Mouse (Mus musculus) neural tube, embryonic 10.5 days (tissue): ENCODE results near the gene Klhl20.
"Not testable (repeated sequence)": the region's sequence is repeated elsewhere in the genome, so short reads cannot be mapped to it uniquely, and the experiment has no call there.

Experiments
- DNase-seq: peaks from one replicate; pipeline ENCODE4 v3.0.0-alpha.2; 2017; ENCODE audit warnings: low spot score; ENCODE audit errors: extremely low spot score

The Klhl20 gene

DNA sequence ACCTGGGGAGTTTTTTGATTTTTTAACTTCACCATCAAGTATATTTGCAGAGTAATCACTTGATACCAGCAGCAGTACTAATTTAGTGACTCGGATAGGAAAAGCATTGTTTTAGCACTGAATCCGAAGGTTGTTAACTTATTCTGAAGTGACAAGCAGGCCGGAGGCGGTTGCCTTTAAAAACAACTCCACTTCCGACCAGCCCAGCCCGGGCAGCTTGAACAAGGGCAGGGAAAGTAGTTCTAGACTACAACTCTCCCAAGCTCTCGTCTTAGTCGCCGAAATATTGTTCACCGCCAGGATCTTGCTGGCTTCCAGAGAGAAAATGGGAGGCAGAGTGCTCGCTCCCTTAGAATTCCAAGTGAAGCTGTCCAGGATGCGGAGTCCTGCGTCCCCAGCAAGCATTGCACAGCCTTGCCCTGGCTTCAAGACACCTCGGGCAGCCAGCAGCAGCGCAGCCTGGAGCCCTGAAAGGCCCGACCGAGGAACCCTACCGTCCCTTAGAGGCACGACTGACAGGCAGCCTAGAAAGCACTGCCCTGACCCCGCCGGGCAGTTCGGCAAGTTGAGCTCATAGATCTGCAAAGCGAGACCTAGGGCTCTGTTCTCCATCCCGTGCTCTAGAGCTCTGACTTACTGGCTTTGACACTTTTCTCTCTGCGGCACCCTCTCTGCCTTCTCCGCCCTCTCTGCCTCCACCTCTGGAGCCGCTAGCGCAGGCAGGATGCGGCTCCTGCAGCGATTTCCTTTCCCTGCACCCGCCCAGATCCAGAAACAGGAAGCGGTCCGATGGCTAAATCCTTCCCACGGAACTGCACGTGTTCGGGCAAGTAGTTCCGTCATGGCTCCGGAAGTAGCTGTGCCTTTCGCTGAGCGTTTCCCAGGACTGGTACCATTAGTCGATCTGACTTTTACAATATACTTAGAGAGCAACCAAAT is at the start of gene Klhl20:
Klhl20 (minus strand) TSS at position 786 of the 939 bp plus-strand sequence.
- peak; percentile 98 for DNase-seq

GRCm38 (mm10) chr1:161180674-161181073 is 49.4 kb upstream of the Klhl20 start:
- DNase-seq = peak; percentile 61

- DNase-seq = peak; percentile 75
Measured at GRCm38 (mm10) chr1:161170651-161171050, 39.3 kb upstream of the Klhl20 start.

- no peak for DNase-seq
Measured at GRCm38 (mm10) chr1:161160266-161160665, 29.0 kb upstream of the Klhl20 start.

- DNase-seq = no peak
Measured at GRCm38 (mm10) chr1:161159214-161159613, 27.9 kb upstream of the Klhl20 start, which contains the start of gene Tex50. Gene Tex50, minus strand, starts transcription at chr1:161159314.

DNA sequence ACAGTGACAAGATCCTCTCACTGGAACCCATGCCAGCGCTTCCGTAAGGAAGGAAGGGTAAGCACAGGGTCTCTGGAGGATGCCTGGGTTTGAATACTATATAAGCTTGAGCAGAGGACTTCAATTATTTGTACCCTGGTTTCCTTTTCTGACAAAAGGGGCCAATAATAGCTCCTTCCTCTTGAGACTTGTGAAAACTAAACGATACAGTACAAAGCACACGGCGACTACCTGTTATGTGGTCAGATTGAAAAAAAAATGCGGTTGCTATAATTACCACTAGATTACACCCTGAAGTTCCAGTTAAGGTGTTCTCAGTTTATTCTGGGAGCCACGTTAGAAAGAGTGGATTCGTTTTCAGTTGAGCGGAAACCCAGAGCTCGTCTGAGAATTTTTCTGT is 25.2 kb upstream of the Klhl20 start:
- no peak for DNase-seq

DNA sequence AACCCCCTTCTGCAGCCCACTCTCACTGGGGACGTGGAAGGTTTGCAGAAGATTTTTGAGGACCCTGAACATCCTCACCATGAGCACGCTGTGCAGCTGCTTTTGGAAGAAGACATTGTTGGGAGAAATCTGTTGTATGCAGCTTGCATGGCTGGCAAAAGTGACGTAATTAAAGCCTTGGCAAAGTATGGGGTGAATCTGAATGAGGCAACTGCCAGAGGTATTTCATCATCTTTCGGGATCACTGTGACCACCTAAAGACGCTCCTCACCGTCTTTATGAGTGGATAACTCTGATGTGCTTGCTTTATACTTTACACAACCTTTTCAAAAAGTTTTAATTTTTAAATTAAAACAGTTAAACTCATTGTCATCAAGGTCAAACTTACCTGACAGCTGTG is 19.8 kb upstream of the Klhl20 start:
- DNase-seq = no peak

- DNase-seq = no peak
Measured at GRCm38 (mm10) chr1:161147888-161148287, 16.6 kb upstream of the Klhl20 start.

- DNase-seq = not testable (repeated sequence)
Measured at GRCm38 (mm10) chr1:161145611-161146010, 14.3 kb upstream of the Klhl20 start.

DNA sequence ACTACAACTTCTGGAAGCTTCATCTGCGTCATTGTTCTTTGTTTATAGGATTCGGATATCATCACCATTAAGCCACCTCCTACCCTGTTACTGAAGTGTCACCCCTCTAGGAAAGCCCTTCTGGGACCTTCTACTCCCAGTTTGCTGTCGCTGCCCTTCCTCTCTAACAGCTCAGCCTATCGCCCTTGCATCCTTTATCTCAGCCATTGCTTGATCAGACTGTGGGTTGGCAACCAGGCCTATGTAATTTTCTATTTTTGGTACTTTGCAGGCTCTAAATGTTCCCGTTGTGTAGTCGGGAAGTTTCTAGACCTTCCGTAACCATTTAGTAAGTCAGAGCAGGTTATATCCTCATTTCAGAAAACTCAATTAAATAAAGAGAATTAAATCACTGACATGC is 11.9 kb upstream of the Klhl20 start:
- DNase-seq = no peak

DNA sequence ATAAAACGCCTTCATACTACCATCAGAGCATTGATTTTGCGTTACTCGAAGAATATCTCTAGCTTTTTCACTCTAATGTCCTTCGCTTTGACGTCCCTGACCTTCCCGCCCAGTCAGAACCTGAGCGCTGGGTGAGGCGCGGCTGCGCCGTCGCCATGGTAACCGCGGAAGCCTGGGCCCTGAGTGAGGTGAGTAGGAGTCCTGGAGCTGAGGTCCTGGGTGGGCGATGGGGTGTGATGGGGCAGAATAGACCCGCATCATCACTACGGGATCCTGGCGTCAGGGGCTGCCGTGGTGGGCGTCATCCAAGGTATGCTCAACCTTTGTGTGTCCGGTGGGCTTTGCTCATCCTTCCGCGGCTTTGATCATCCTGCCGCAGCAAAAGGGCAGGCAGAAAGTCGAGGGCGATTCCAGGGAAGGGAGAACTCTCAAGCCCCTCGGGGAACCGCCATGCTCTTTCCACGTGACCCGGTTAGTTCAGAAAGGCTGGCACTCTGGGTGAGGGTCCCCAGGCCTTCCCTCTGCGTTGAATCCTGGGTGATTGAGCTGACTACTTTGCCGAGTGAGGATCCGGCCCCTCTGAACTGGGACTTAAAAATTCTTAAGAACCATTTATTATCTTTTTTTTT is 11.3 kb upstream of the Klhl20 start, which contains the start of gene Ankrd45:
Ankrd45 (plus strand) TSS at position 161 of the 629 bp plus-strand sequence.
- DNase-seq = peak; percentile 71

GRCm38 (mm10) chr1:161140026-161140762 is 8.9 kb upstream of the Klhl20 start:
- DNase-seq = no peak

- DNase-seq = no peak
Measured at GRCm38 (mm10) chr1:161139496-161139895, 8.2 kb upstream of the Klhl20 start.

GRCm38 (mm10) chr1:161126461-161126860 is 4.8 kb downstream of the Klhl20 start:
- DNase-seq = no peak

DNA sequence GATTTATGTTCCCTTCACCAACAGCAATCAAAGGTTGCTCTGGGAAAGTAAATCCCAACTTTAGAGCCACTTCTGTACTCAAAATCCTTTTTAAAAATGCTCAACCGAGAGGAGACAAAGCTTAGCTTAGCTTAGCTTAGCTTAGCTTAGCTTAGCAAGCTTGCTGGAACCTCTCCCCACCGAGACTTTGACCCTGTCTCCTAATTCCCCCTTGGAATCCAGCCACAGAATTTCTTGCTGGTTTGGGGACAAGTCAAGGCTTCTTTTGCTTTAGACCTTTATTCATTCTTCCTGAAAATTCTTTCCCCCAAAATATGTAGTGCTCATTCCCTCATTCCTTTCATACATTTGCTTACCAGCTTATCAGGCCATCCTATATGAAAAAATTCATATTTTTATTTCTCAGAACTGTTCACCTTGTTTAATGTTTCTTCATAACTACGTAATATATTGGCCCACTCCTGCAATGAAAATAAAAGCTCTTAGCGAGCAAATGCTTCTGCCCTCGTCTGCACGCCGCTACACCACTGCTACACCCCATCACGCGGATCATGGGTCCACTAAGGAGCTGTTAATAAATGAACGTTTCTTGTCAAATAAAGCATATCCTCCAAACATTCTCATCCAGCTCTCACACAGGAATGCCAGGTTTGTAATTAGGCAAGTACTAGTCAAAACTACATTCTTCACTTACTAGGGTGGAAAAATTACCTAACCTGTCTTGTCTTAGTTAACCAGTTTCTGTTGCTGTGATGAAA is 8.5 kb downstream of the Klhl20 start:
- DNase-seq = no peak

DNA sequence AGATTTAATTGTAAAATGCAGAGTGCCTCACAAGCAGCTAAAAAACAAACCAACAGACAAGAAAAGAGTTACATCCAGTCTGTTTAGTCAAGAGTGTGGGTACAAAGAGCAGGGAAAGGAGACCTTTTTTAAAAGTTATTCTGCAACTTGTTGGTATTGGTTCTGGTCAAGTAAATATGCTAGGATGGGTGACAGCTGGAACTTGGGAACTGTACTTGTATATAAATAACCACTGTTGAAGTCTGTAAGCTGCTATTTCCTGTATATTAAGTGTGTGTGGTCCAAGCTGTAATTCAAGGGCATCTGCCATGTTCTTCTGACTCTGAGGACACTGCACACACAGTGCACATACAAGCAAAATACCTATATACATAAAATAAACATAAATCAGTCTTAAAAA is 16.7 kb downstream of the Klhl20 start:
- no peak for DNase-seq

GRCm38 (mm10) chr1:161109216-161109615 is 22.1 kb downstream of the Klhl20 start:
- no peak for DNase-seq

- DNase-seq = no peak
Measured at GRCm38 (mm10) chr1:161103842-161104241, 27.5 kb downstream of the Klhl20 start.

- DNase-seq = no peak
Measured at GRCm38 (mm10) chr1:161099721-161100405, 31.4 kb downstream of the Klhl20 start.

DNA sequence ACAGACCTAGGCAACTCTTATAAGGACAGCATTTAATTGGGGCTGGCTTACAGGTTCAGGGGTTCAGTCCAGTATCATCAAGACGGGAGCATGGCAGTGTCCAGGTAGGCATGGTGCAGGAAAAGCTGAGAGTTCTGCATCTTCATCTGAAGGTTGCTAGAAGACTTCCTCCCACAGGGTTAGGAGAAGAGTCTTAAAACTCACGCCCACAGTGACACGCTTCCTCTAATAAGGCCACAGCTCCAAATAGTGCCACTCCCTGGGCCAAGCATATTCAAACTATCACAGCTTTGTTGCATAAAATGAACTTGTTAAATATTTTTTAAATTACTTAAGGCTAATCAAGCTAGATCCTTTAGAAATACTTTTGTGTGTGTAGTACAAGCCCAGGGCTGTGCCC is 54.1 kb downstream of the Klhl20 start:
- DNase-seq = no peak
